Mouse (Mus musculus): ENCODE measurements around the gene Znhit6.

The Znhit6 gene

GRCm38 (mm10) chr3:145575743-145576481 is at the start of gene Znhit6:
Znhit6 (plus strand) TSS chr3:145576205.
- peak; percentile 95 for DNase-seq

GRCm38 (mm10) chr3:145537870-145538269 is 38.1 kb upstream of the Znhit6 start:
- DNase-seq: no peak

DNA sequence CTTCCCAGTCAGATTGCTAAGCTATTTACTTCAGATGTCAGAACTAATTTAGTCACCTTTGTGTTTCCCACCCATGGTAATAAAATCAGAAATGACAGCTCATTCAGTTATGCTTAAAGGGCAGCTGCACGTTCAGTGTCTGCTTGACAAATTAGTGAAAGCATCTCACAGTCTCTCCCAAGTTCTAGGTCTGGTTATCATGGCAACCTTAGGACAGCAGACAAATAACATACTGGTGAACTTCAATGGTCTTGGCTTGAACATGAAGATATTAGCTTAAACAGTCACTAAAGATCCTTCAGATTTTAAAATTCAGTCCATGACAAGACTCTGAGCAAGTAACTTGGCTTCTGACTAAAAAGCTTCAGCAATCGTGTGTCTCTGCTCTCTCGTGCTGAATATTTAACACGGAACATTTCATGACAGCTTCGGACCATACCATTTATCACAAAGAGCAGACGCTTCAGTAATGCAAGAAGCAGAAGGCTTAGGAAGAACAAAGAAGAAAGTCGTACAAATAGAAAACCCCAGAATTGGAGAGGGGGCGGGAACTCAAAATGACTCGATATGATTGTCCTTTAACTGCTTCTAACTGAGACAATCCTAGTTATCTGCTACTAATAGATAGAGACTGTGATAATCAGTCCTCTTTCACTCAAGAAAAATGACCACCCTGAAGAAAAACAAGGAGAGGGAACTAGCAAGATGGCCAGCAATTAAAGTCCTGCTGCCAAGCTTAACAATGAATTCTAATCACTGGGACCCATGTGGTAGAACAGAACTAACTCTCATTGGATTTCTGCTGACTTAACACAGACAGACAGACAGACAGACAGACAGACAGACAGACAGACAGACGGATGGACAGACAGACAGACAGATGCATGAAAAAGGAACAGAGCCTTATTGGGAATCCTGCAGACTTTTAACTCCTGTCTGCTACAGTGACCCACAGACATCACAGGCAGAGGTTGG is 27.3 kb upstream of the Znhit6 start:
- DNase-seq: no peak

GRCm38 (mm10) chr3:145550216-145550615 is 25.8 kb upstream of the Znhit6 start:
- no peak for DNase-seq

GRCm38 (mm10) chr3:145554388-145554787 is 21.6 kb upstream of the Znhit6 start:
- DNase-seq: no peak

- DNase-seq: no peak
Observed at GRCm38 (mm10) chr3:145556206-145556605, 19.8 kb upstream of the Znhit6 start.

DNA sequence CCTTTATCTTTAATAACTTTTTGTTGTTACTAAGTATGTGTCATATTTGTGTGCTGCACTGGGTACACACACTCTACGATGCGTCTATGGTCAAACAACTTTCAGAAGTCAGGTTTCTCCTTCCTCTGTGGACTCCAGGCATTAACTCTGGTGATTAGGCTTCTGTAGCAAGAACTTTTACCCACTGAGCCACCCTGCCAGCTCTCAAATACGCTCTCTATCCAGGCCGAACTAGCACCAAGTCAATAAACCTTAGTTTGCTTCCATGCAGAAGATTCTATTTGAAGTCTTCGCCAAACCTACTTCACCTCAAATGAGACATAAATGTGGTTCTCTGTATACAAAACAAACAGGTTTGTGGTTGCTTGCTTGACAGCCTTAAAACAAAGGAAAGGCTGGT is 16.3 kb upstream of the Znhit6 start:
- DNase-seq: no peak

DNA sequence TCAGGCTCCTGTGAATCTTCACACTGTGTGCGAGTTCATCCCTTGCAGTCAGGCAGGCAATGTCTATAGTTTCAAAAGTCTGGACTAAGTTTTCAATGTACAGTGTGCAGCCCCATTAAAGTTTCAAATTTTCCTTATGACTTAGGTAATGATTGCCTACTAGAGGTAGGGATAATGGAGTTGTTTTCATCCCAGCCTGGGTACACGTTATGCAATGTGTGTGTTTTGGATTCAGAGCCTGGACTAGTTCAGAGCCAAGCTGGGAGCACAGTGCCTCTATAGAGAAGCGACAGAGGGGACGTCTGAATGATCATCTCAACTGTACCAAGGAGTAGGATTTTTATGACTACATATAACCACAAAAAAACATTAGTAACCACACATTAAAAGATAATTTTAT is 15.9 kb upstream of the Znhit6 start:
- DNase-seq: no peak

- DNase-seq: no peak
Observed at GRCm38 (mm10) chr3:145574468-145574867, 1.5 kb upstream of the Znhit6 start.

- DNase-seq: no peak
Observed at GRCm38 (mm10) chr3:145575340-145575739, 665 bp upstream of the Znhit6 start.

DNA sequence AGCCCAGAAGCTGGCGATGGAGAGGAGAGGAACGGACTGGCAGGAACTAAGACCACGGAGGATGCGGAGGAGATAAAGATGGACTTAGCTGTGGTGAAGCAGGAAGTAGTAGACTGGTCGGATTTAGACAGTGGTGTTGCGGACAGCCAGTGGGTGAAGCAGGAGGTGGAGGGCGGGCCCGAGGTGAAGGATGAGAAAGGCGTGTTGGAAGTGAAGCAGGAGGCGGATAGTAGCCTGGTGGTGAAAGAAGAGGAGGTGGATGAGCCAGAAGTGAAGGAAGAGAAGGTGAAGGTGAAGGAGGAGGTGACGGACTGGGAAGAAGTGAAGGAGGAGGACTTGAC is 447 bp downstream of the Znhit6 start:
- no peak for DNase-seq

DNA sequence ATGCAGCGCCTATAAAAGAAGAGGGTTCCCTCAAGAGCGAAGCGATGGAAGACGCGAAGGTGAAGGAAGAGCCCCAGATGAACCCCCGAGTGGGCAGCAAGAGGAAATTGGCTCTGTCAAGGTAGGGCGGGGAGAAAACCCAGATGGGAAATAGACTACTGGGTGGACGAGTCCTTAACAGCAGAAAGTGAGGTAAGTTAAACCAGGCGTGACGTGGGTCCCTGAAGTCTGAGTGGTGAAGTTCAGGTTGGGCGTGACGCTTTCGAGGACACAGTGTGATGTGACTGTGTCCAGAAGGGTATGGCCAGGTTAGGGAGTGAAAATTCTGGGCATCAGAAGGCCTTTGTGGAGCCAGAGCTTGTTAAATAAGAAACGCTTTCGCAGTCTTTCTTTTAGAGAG is 871 bp downstream of the Znhit6 start:
- no peak for DNase-seq

DNA sequence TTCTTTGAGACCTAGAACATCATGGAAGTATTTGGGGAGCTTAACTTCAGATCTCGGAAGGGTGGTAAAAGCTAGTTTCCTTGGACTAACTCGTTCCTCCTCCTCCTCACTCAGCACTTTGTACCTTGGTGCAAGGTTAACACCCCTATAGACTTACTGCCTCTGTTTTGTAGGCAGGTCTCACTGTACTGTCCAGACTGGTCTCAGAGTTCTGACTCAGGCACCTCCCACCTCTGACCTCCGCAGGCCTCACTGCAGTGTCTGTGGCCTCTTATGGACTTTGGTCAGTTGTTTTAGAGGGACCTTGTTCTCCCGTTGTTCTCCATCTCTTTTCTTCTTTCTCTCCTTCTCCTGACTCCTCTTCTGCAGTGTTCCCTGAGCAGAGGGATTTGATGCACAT is 7.0 kb downstream of the Znhit6 start:
- DNase-seq: no peak

GRCm38 (mm10) chr3:145583522-145584200 is 7.7 kb downstream of the Znhit6 start:
- no peak for DNase-seq

GRCm38 (mm10) chr3:145590562-145590961 is 14.6 kb downstream of the Znhit6 start:
- no peak for DNase-seq

DNA sequence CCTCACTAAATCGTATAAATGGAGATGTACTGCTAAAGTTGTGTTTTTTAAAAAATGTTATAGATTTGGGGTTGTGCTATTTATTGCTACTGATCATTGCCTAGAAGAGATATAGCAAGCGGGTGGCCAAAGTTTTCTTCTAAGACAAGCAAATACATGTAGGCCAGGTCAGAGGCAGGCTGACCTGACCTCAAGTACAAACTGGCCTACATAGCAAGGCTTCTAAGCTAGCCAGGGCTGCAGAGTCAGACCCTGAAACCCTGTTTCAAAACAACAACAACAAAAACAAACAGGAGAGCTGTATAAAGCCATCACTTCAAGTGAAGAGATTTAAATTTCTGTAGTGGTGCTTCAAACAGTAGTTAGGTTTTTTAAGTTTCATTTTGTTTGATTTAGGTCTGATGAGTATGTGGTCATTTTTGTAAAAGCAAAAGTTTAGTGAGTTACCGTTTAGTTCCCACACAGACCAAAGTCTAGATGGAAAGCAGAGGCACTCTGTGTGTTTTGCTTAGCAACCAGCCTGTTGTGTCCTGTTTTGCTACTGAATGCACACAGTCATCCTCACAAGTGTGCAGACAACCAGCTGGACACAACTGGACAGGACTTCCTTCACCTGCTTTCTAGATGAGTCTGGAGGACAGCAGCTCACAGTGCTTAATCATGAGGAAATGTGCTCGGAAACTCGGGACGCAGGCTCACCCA is 16.0 kb downstream of the Znhit6 start:
- DNase-seq: no peak

GRCm38 (mm10) chr3:145595354-145595753 is 19.3 kb downstream of the Znhit6 start:
- DNase-seq: no peak

- no peak for DNase-seq
Observed at GRCm38 (mm10) chr3:145599059-145599458, 23.1 kb downstream of the Znhit6 start.

GRCm38 (mm10) chr3:145600801-145601200 is 24.8 kb downstream of the Znhit6 start:
- no peak for DNase-seq

DNA sequence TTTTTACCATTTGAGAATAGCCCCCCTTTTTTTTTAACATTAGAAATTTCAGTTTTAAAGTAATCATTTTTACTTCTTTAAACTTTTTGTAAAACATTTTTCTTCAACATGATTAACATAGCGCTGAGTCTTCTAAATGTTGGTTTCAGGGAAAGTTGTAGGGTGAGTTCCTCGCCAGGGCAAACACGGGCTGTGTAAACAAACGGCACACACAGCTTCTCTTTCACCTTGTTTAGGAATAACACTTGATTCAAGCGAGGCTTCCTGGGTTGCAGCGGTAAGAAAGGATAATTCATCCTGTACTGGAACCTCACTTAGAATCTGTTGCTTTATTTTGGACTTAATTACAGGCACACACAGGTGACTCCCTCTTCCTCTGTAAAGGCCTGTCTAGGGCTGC is 25.3 kb downstream of the Znhit6 start:
- no peak for DNase-seq

GRCm38 (mm10) chr3:145602410-145603206 is 26.6 kb downstream of the Znhit6 start:
- no peak for DNase-seq

Data from right cerebral cortex, adult 18-20 months (tissue).